Mouse (Mus musculus) Patski (cell line): ENCODE measurements around the gene Fga. TPM values are rescaled to one million over a fixed set of nuclear protein-coding genes. Genes with fewer than 3 reads are reported as not detected.

Experiments used
- ATAC-seq: fragments of 100-300 bp; one replicate; pipeline ENCODE4 v1.8.0; 2021
- CTCF ChIA-PET: fragments of 350-600 bp; sonication (Branson Sonifier 250); formaldehyde crosslinking; loops from one replicate; lab custom pipeline; 2022; ENCODE audit warnings: inconsistent platforms; lab: Charles Lee
- POLR2A ChIA-PET: fragments of 350-600 bp; sonication (Branson Sonifier 250); formaldehyde crosslinking; loops from one replicate; lab custom pipeline; 2022; ENCODE audit warnings: antibody characterized with exemption, inconsistent platforms; lab: Charles Lee
- DNase-seq: peaks from one replicate; pipeline ENCODE4 v3.0.0-alpha.2; 2011; ENCODE audit warnings: low read depth, low spot score
- H3K27me3 ChIP-seq: fragments of 371-371 bp; one replicate; pipeline ENCODE4 v1.5.1; 2021
- CTCF ChIP-seq: fragments of 100-300 bp; IDR thresholded peaks from one replicate; pipeline ENCODE4 v1.5.1; 2021
- in situ Hi-C: fragments of 300-500 bp; cut with MboI; formaldehyde crosslinking; loops from 3 replicates; pipeline ENCODE4 v1.11.1; 2018; ENCODE audit warnings: low pct_unique_long_range_greater_than_20kb, mixed read lengths
- polyA plus RNA-seq: library from polyadenylated mRNA; unstranded; gene quantifications from one replicate; pipeline ENCODE4 v1.2.3, GENCODE M21; 2021

The Fga gene
- polyA plus RNA-seq, 1 experiment from 2014 or later = not detected

DNA sequence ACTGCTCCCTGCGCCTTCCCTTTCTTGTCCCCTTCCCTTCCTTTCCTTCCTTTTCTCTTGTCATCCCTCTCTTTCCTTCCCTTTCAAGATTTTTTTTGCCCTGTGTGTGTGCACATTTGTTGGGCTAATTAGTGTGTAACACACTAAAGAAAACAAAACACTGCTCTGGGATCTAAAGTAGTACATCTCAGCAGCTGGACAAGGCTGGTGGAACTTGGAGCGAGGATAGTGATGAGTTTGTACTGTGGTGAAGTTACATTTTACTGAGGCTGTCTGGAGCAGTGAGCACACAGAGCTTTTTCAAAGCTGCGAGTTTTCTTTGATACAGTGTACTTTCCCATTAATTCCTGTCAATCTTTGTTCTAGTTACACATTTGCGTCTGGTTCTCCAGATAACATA is 44.4 kb downstream of the Fga start:
- DNase-seq = no peak
- POLR2A ChIA-PET = no interaction called here
- no peaks in the 10 kb centered on the region for H3K27me3 ChIP-seq
- TF ChIP-seq CTCF = no peak
- no peak for ATAC-seq
- CTCF ChIA-PET = no interaction called here
- in situ Hi-C loops = loop anchor here (25.0 kb wide), 1 partner anchor 708 kb away; the partner anchor contains the start of gene Map9

DNA sequence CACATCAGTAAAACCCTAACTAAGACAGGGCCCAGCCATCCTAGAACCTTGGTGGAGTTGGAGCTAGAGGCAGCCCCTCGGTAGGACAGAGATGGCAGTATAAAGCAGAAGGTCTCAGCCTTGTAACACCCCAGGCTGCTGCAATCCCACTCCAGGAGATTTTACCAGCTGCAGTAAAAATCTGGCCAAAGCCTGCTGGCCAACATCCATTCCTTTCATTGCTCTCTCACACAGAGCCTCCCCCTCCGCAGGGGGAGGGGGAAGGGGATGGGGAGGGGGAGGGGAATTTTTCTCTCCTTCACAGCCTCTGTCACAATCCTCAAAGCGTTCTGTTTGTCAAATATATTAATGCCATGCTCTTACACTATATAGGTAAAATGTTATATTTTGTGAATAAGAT is 50.7 kb downstream of the Fga start:
- TF ChIP-seq CTCF = no peak
- in situ Hi-C loops = no loop called here
- ChIA-PET CTCF (no interaction called here), POLR2A (no interaction called here)
- ATAC-seq (no peak), DNase-seq (no peak)
- peaks cover 5% of the 10 kb centered on the region for H3K27me3 ChIP-seq

DNA sequence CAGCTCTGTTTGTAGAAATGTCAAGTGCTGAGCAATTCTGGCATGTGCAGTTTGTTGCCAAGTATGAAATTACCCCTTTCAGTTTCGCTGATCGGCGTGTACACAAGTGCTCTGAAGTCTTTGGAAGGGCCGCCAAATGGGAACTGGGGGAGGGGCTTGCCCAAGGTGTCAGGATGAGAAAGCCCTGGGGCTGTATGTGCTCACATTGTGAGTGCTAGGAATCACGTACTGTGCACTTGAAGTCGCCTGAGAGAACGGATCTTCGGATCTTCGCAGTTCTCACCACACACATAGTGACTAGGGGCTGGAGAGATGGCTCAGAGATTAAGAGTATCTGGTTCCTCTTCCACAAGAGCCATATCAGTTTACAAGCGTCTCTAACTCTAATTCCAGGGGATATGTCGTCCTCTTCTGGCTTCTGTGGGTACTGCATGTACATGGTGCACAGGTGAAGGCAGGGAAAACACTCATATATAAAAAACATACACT is 54.7 kb downstream of the Fga start:
- ATAC-seq = peak; percentile 93
- ChIA-PET POLR2A (no interaction called here), CTCF (interaction anchor here (1.1 to 2.6 kb wide), 4 partner anchors 22 to 81 kb away, joined by 3 to 15 read pairs (median 8); partner anchors contain the start of gene Plrg1)
- peak; percentile 91 for TF ChIP-seq CTCF
- peak; percentile 20 for DNase-seq
- in situ Hi-C loops = loop anchor here (5.0 kb wide), 1 partner anchor 83 kb away; no protein-coding TSS in a partner anchor
- H3K27me3 ChIP-seq = peaks cover 45% of the 10 kb centered on the region

Other genes starting within 250 kb of the Fga start
- gene Rbm46, start 149.6 kb upstream of the Fga start, polyA plus RNA-seq = not detected
- gene Lrat, start 122.1 kb upstream of the Fga start, polyA plus RNA-seq = not detected
- not detected for gene Fgg, start 18.4 kb upstream of the Fga start, polyA plus RNA-seq
- gene Fgb, start 23.8 kb downstream of the Fga start, polyA plus RNA-seq = not detected
- gene Plrg1, start 29.4 kb downstream of the Fga start, polyA plus RNA-seq = 85.3 TPM
- gene Dchs2, start 101.9 kb downstream of the Fga start, polyA plus RNA-seq = 0.12 TPM